ENCODE assay signal across 8 mouse cellular contexts in the genomic region with DNA sequence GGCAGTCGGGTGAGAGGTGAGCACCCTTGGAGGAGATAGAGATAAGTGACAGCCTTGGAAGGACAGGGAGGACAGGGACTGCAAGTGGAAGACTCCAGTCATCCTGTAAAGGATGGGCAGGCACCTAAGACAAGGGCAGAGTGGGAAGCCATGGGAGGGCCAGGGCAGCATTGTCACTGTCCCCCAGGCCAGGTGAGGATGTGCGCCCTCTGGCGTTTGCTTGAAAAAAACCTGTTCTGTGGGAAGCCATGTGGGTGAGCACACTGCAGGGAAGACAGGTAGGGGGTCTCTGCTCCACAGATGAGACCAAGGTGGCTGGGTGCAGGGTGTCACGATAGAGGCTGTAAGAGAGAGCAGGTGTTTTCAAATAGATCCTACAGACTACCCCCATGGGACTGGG.
DNase-seq lines count a peak whose midpoint lies in the region; ATAC-seq and TF ChIP-seq lines count a peak whose summit lies in the region.

No protein-coding gene starts in this region.

- H3K79me2 ChIP-seq in heart, adult 2 months (replicated peaks; ENCODE audit: control insufficient read depth, insufficient read depth, low read length) = no peaks in the 10 kb centered on the region

- H3K4me3 ChIP-seq in heart, adult 2 months = no peak overlapping the region
- H3K4me3 ChIP-seq in heart, embryonic 12.5 days = no peak overlapping the region

- peak; percentile 9 to 29 for DNase-seq in heart, adult 2 months
- DNase-seq in ovary, postnatal 36 days (ENCODE audit: low spot score) = peak; percentile 40
- no peak for DNase-seq in ovary, postnatal 10 days (ENCODE audit: low spot score)
- peak; percentile 14 for DNase-seq in brain, embryonic 14.5 days (ENCODE audit: low read depth)
- peak; percentile 13 for DNase-seq in kidney, postnatal 14 days
- peak; percentile 75 for DNase-seq in testis, postnatal 10 days (ENCODE audit: low spot score)

- no peak overlapping the region for H3K9ac ChIP-seq in heart, adult 2 months (ENCODE audit: low read depth, low read length)
- no peak overlapping the region for H3K9ac ChIP-seq in heart, embryonic 12.5 days

- no peaks in the 10 kb centered on the region for H3K4me1 ChIP-seq in heart, adult 2 months (ENCODE audit: control insufficient read depth, insufficient read depth, low read length)
- H3K4me1 ChIP-seq in heart, embryonic 12.5 days (replicated peaks) = no peaks in the 10 kb centered on the region

- H3K36me3 ChIP-seq in heart, adult 2 months (ENCODE audit: control insufficient read depth, insufficient read depth, low read length) = no peaks in the 10 kb centered on the region
- no peaks in the 10 kb centered on the region for H3K36me3 ChIP-seq in heart, embryonic 12.5 days

- no peak for TF ChIP-seq POLR2A in heart, adult 2 months (IDR thresholded peaks at IDR 0.05; ENCODE audit: insufficient read depth, low read depth, low read length)
- no peak for TF ChIP-seq POLR2A in brain, embryonic 14.5 days (IDR thresholded peaks at IDR 0.05; ENCODE audit: borderline replicate concordance, extremely low read depth, insufficient read depth, insufficient read length, poor library complexity, severe bottlenecking)

- ATAC-seq in heart, embryonic 12.5 days (ENCODE audit: insufficient number of reproducible peaks, low FRiP score) = no peak
- ATAC-seq in inflammation-experienced regulatory T-cells, adult 6 months = no peak

- no peaks in the 10 kb centered on the region for H3K9me3 ChIP-seq in heart, embryonic 12.5 days (replicated peaks)

- H3K27ac ChIP-seq in heart, adult 2 months = no peak overlapping the region
- H3K27ac ChIP-seq in heart, embryonic 12.5 days (ENCODE audit: poor library complexity, severe bottlenecking) = no peak overlapping the region

- intact Hi-C loops in heart, adult 2 months (cut with DNase I) = loop anchor here (5.0 kb wide), 2 partner anchors 379 to 724 kb away; no protein-coding TSS in a partner anchor

- no peak for TF ChIP-seq EP300 in heart, adult 2 months (IDR thresholded peaks at IDR 0.05; ENCODE audit: insufficient read depth, low read depth, low read length)

- peak; percentile 60 for TF ChIP-seq CTCF in heart, adult 2 months (IDR thresholded peaks at IDR 0.05)
- peak; percentile 59 for TF ChIP-seq CTCF in brain, embryonic 14.5 days (IDR thresholded peaks at IDR 0.05; ENCODE audit: borderline replicate concordance, extremely low read depth, insufficient read depth, insufficient read length)

- H3K27me3 ChIP-seq in heart, adult 2 months (ENCODE audit: control insufficient read depth, insufficient read depth, low read length) = no peaks in the 10 kb centered on the region
- no peaks in the 10 kb centered on the region for H3K27me3 ChIP-seq in heart, embryonic 12.5 days (replicated peaks)

- WGBS in heart, adult 2 months = 40% methylated on average over 4 of the region's 4 CpGs
- 33% methylated on average over 4 of the region's 4 CpGs for WGBS in heart, embryonic 12.5 days

- no peak overlapping the region for H3K4me2 ChIP-seq in heart, embryonic 12.5 days
